Mouse (Mus musculus) testis, adult 2 months (tissue): ENCODE measurements around the gene Fchsd2.

ENCODE experiments used
- CTCF ChIP-seq: fragments of 200-500 bp; IDR thresholded peaks from 2 replicates; pipeline ENCODE4 v1.5.1; 2012; ENCODE audit warnings: low read depth, mild to moderate bottlenecking, inconsistent platforms, low read length, moderate library complexity; ENCODE audit not compliant: control insufficient read depth, insufficient read depth, insufficient replicate concordance
- POLR2A ChIP-seq: fragments of 200-500 bp; IDR thresholded peaks from 2 replicates; pipeline ENCODE4 v1.6.1; 2012; ENCODE audit warnings: low read depth, mild to moderate bottlenecking, inconsistent platforms, low read length, moderate library complexity; ENCODE audit not compliant: control insufficient read depth

DNA sequence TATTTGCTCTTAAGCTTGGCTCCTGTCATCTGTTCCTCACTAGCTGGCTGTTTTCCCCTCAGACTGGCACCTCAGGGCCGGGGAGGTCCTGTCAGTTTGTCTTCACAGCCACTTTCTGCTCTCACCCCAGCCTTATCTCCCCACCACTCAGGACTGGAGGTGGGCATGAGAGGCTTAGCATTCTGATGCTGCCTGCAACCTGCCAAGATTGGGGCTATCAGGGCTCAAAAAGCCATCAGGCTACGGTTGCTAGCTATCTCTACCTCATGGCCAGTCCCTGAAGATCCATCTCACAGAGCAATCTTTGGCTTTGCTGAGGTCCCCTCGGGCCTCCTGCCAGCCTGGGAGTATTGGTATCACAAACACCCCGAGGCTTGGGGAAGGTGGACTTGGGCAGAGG is 226.2 kb downstream of the Fchsd2 start:
- TF ChIP-seq CTCF = no peak
- TF ChIP-seq POLR2A = no peak
